Mouse (Mus musculus): ENCODE results near the gene Slc8a2.

Slc8a2 gene

DNA sequence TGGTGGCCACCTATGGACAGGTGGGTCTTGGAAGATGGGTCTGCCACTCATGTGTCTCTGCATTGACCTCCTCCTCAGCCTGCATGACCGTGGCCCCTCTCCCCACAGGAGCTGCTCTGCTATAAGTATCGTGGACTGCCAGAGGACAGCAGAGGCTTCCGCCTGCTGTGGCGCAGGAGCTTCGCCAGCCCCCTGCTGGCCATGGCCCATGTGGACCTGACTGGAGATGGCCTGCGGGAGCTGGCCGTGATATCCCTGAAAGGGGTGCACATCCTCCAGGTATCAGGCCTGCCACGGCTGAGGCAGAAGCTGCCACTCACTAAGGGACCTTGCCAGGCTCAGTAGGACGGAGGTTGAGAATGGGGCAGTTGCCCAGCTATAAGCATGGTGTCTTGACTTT, 3.8 kb upstream of the Slc8a2 start:
- no peak for DNase-seq

- peak; percentile 91 to 93 for DNase-seq
These were observed 1.3 kb upstream of the Slc8a2 start for GRCm38 (mm10) chr7:16128344-16128743.

- peak; percentile 42 to 57 for DNase-seq
These were observed 727 bp upstream of the Slc8a2 start for GRCm38 (mm10) chr7:16128899-16129298.

DNA sequence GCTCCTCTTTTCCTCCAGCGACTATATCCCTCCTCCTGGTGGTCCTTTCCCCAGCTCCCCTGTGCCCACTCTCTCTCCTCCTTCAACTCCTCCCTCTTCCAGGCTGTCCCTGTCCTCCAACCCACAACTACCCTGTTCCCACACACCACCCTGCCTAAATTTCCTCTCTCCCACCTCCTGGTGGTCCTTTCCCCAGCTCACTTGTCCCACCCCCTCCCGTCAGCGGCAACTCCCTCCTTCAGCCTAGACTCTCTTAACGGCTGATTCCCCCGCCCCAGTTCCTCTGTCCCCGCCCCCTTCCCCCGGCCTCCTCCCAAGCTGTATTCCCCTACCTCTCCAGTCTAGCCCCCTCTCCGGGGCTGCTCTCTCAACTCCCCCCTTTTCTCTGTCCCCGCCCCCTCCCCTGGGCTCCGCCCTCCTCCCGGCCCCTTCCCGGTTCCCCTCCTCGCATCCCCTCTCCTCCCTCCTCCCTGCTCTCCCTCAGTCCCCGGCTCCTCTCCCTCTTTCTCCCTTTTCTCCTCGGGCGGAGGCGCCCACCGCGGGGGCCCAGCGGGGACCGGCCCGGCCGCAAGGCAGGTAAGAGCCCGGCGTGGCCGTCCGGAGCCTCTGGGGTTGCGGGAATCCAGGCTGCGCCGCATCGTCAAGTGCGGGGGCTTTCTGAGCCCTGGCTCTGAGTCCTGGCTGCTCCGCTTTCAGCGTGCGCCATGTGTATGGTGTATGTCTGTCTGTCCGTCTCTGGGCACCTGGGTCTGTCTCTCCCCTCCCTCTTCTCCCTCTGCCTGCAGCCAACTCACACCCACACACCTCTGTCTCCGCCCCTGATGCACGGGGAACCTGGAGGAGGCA, 443 bp downstream of the Slc8a2 start:
- peak; percentile 89 to 93 for DNase-seq

DNA sequence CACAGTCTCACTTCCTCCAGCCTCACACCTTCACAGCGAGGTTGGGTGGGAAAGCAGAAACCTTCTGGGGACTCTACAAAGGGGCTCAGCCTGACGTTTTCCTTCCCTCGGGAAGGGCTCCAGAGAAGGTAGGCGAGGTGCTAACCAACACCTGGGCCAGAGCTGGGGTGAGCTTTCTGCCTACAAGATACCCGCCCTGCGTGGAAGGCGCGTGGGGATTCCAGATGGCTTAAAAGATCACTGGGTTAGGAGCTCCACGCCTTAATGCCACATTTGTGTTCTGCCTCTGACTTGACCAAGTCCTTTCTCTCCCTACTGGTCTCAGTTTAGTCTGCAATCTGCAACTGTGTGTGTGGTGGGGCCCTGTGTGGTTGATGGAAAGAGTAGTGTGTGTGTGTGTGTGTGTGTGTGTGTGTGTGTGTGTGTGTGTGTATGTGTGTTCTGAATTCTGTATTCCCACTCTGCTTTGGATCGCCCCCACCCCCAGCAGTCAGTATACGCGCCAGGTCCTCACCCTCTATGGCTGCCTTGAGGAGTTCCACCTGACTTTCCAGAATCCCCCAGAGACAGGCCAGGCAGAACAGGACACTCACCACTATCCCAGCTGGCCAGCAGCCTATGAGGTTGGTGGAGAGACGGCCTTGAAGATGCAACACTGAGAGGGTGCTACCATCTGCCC, 1.5 kb downstream of the Slc8a2 start:
- peak; percentile 47 to 57 for DNase-seq

DNA sequence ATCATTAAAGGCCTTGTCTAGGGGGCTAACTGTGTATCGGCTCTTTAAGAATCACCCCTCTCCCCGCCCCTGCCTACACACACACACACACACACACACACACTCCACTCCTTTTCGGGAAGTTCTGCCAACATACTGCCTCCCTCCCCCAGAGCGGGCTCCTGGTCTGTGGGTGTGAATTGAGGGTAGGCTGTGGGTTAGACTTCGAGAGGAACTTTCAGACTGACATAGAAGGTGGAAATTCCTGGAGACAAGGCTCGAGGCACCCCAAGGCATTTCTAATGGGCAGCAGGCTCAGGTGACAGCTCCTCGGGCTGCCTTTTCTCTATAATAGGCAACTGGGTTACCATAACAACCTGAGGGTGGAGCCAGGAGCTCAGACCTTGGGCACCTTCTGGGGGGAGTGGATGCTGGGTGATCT, 2.5 kb downstream of the Slc8a2 start:
- peak; percentile 53 to 58 for DNase-seq

DNA sequence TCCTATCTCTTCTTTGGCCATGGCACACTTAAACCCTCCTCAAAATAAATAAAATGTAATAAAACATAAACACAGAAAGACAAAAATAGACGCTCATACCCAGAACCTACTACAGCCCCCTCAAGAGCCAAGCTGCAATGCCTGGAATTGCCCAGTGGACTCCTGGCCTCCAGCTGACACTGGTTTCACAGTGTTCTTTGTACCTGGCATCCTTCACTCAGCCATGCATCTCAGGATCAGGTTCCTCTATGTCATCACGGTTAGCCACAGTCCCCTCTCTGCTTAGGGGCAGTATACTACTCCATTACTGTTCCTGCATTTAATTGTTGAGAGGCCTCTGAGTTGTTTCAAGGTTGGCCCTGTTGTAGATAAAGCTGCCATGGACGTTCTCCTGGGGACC, 3.3 kb downstream of the Slc8a2 start:
- DNase-seq, result no peak

DNA sequence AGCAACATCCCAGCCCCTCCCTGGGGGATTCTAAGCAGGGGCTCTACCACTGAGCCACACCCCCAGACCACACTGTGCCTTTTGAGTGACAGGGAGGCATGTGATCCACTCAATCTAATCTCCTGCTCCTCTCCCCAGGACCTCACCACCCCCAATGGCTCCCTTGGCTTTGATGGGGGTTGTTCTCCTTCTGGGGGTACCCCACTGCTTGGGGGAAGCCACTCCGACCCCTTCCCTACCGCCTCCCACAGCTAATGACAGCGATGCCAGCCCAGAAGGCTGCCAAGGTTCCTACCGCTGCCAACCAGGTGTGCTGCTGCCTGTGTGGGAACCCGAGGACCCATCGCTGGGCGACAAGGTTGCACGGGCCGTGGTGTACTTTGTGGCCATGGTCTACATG, 4.1 kb downstream of the Slc8a2 start:
- DNase-seq, result peak in 1 of 2 experiments; percentile 40

- DNase-seq, result peak; percentile 57 to 59
These were observed 5.3 kb downstream of the Slc8a2 start for GRCm38 (mm10) chr7:16134951-16135392.

DNA sequence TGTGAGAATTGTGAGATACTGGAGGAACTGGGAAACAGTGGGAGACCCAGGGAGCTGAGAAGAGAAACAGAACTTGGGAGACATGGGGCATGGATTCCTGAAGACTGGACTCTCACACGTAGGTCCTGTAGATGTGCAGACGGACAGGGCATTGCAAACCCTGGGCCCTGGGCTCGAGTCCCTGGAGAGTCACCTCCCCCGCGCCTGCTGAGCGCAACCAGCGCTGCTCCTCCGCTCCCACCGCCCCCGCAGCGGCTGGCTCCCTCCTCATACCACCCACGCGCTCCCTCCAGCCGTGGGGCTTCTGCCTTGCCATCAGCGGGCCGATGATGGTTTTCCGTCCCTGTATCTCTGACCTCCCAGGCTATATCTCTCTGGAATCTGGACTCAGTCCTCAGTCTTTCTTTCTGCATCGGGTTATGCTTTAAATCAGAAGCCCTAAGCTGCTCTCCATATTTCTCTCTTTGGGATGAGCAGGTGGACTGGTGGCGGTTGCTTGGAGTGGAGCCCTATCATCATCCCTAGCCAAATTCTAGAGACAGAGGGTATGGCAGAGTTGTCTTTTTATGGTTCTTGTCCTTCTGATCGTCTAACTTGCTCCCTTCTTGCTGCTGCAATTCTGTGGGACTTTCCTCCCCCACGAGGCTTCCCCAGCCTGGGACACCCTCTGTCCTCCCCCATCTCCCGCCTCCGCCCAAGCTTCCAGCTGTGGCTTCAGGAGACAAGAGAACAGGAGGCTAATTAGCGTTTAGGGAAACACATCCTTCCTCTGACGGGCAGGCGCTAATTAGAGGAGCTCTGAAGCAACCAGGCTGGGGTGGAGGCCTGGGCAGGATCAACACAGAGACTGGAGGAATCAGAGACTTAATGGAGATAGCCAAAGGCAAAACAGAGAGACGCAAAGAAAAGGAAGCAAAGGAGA, 17.1 kb downstream of the Slc8a2 start:
- peak; percentile 59 to 65 for DNase-seq

DNA sequence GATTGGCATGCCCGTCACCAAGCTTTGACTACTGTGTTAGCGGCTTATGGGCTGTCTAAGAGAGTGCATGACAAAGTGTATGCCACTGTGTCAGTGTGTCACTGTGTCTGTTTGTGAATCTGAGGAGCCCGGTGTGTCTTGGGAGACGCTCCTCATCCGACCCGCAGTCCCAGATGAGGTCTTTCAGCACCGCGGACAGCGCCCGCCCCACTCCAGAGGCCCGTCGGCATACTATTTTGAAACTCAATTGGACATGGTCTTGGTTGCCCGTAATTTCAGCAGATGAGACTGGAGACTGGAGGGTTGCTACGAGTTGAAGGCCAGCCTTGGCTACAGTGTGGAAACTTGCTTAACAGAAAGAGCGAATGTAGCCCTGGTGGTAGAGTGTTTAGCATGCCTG, 18.0 kb downstream of the Slc8a2 start:
- peak in 1 of 2 experiments; percentile 54 for DNase-seq

DNA sequence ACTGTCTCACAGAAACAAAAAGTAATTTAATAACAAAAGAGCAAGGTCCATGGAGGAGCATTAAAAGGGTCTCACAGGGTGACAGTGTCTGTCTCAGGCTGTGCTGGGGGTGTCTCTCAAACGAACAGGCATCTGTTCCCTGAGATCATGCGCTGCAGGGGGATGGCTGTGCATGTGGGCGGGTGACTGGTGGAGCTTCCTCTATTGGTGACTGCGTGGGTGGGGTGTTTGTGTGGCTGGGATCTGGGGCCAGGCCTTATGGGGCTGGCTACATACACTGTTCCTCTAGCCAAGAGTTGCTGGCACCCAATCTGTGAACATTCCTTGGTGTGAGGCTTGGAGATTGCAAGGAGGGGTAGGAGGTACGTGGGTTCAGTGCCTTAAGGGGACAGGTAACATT, 19.6 kb downstream of the Slc8a2 start:
- DNase-seq, result peak; percentile 88 to 93

DNA sequence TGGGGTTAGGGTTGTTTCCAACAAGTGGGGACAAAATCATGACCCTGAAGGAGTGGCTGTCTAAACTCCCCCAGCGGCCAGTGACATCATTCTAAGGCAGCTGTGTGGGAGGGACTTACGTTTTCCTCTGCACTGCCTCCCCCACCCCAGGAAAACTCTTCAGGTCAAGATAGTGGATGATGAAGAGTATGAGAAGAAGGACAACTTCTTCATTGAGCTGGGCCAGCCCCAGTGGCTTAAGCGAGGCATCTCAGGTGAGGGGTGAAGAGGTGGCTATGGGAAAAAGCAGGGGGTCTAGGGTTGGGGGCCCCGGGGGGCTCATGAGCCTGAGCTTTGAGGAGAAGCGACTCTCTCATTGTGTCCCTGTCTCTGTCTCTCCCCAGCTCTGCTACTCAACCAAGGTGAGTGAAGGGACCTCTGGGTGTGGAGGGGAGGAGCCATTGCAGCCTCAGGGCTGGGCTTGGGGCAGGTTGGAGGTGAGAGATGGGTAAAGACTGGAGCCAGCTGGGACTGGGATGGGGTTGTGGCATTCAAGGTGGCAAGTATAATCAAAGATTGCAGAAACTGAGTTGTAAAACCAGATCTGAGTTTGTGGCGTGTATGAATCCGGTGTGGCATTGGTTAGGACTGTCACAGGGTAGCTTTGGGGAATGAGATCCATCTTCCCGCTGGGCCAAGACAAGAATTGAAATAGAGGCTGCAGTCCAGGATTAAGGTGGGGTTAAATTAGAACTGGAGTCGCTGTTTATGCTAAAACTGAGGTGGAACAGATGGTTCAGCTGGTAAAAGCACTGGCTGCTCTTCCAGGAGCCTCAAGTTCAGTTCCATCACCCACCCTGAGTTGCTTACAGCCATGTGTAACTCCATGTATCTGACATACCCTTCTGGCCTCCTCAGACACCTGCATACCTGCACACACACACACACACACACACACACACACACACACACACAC, 20.8 kb downstream of the Slc8a2 start:
- DNase-seq, result no peak

- DNase-seq, result peak; percentile 86 to 89
These were observed 23.9 kb downstream of the Slc8a2 start for GRCm38 (mm10) chr7:16153522-16153921.

- DNase-seq, result peak; percentile 80 to 85
These were observed 25.7 kb downstream of the Slc8a2 start for GRCm38 (mm10) chr7:16155132-16155872.

DNA sequence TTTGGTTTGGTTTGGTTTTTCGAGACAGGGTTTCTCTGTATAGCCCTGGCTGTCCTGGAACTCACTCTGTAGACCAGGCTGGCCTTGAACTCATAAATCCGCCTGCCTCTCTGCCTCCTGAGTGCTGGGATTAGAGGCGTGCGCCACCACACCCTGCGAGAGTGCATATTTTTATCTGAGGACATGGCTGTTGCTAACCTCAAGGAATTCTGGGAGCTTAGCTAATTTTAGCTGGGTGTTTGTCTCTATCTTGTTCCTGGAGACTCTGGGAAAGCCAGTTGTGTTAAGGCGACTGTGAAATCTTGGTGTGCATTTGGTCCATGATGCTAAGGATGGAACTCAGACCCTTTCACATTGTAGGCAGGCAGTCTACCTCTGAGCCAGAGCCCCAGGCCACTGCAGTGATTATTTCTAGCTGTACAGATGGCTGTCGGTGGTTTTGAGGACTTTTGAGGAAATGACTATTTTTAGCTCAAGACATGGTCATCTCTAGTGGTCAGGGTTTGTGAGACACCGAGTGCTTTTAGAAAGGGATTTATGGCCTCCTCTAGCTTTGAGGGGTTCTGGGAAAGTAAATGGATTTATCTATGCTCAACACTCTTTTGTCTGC, 26.6 kb downstream of the Slc8a2 start:
- no peak for DNase-seq

DNA sequence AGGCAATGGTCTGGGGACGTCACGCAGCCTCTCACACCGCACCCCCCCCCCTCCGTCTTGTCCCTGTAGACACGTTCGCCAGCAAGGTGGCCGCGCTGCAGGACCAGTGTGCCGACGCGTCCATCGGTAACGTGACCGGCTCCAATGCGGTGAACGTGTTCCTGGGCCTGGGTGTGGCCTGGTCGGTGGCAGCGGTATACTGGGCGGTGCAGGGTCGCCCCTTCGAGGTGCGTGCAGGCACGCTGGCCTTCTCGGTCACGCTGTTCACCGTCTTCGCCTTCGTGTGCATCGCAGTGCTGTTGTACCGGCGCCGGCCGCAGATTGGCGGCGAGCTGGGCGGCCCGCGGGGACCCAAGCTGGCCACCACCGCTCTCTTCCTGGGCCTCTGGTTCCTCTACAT, 29.1 kb downstream of the Slc8a2 start:
- peak; percentile 56 to 62 for DNase-seq

GRCm38 (mm10) chr7:16160702-16161101, 31.1 kb downstream of the Slc8a2 start:
- DNase-seq, result peak; percentile 44 to 52

- DNase-seq, result peak in 1 of 2 experiments; percentile 42
These were observed 31.7 kb downstream of the Slc8a2 start for GRCm38 (mm10) chr7:16161302-16161701.

DNA sequence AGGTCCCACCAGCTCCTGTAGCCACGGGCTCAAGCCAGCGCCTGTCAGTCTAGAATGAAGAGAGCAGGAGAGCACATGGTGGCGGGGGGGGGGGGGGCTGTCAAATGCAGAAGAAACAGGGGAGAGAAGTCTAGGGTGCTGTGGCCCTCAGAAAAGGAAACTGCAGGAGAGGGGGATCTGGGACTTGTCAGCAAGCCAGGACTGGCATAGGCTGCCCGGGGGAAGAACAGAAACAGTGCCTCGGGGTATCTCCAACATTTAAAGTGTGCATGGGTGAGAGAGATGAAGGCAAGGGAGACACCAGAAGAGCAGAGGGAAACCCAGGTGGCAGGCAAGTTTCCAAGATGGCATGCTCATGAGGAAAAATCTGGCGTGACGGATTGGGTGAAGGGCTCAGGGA, 32.4 kb downstream of the Slc8a2 start:
- peak; percentile 70 to 75 for DNase-seq
